Mouse (Mus musculus): ENCODE results near the gene Pde4c.
A peak's percentile ranks its signal among the peaks of the same experiment; 100 is the strongest.

Gene Pde4c

GRCm38 (mm10) chr8:70787941-70788667 is 64.6 kb downstream of the Pde4c start:
- peak in 1 of 2 experiments; percentile 52 for DNase-seq (ENCODE audit: low spot score in 2 of 2)

GRCm38 (mm10) chr8:70789046-70789445 is 65.5 kb downstream of the Pde4c start:
- no peak for DNase-seq (ENCODE audit: low spot score in 2 of 2)

- DNase-seq (ENCODE audit: low spot score in 2 of 2) = no peak
Measured at GRCm38 (mm10) chr8:70790846-70791245, 67.3 kb downstream of the Pde4c start.

GRCm38 (mm10) chr8:70791294-70791701 is 67.8 kb downstream of the Pde4c start:
- DNase-seq (ENCODE audit: low spot score in 2 of 2) = no peak

- peak; percentile 95 to 99 for DNase-seq (ENCODE audit: low spot score in 2 of 2)
Measured at GRCm38 (mm10) chr8:70791975-70792691, 68.6 kb downstream of the Pde4c start.

- peak in 1 of 2 experiments; percentile 65 for DNase-seq (ENCODE audit: low spot score in 2 of 2)
Measured at GRCm38 (mm10) chr8:70792700-70793099, 69.2 kb downstream of the Pde4c start.

- DNase-seq (ENCODE audit: low spot score in 2 of 2) = no peak
Measured at GRCm38 (mm10) chr8:70794215-70794614, 70.7 kb downstream of the Pde4c start.

- no peak for DNase-seq (ENCODE audit: low spot score in 2 of 2)
Measured at GRCm38 (mm10) chr8:70795370-70795769, 71.8 kb downstream of the Pde4c start.

GRCm38 (mm10) chr8:70796403-70797080 is 73.0 kb downstream of the Pde4c start:
- DNase-seq (ENCODE audit: low spot score in 2 of 2) = no peak

- DNase-seq (ENCODE audit: low spot score in 2 of 2) = peak; percentile 83 to 84
Measured at GRCm38 (mm10) chr8:70797081-70798070, 73.9 kb downstream of the Pde4c start.

- no peak for DNase-seq (ENCODE audit: low spot score in 2 of 2)
Measured at GRCm38 (mm10) chr8:70798281-70798680, 74.8 kb downstream of the Pde4c start.

- no peak for DNase-seq (ENCODE audit: low spot score in 2 of 2)
Measured at GRCm38 (mm10) chr8:70800648-70801047, 77.1 kb downstream of the Pde4c start.
